Mouse (Mus musculus) hindbrain, embryonic 14.5 days (tissue): ENCODE measurements at regions not wholly inside any gene's neighbourhood (a gene's known extent, or its start where the extent isn't known, plus 50 kb on each side); places are given as distances from the start of the nearest gene placed in this dataset.

Source experiments
- ATAC-seq: fragments of 200-750 bp; cut with Nextera tagmentation; 2 replicates; pipeline ENCODE4 v1.8.0; 2017; ENCODE audit warnings: moderate number of reproducible peaks, mild to moderate bottlenecking, moderate TSS enrichment, moderate library complexity; ENCODE audit not compliant: low FRiP score
- DNase-seq: peaks from one replicate; pipeline ENCODE4 v3.0.0-alpha.2; 2015; ENCODE audit warnings: low spot score
- H3K27ac ChIP-seq: fragments of 300-500 bp; sonication (generic); 2 replicates; pipeline ENCODE4 v1.5.1; 2014; ENCODE audit warnings: mild to moderate bottlenecking, moderate library complexity
- H3K27me3 ChIP-seq: fragments of 300-500 bp; sonication (generic); 2 replicates; pipeline ENCODE4 v1.6.1; 2014; ENCODE audit warnings: mild to moderate bottlenecking, low read length, mixed read lengths; ENCODE audit not compliant: control insufficient read depth, insufficient read depth
- H3K36me3 ChIP-seq: fragments of 300-500 bp; sonication (generic); replicated peaks from 2 replicates; pipeline ENCODE4 v1.6.1; 2014; ENCODE audit not compliant: control insufficient read depth, insufficient read depth
- H3K4me1 ChIP-seq: fragments of 300-500 bp; sonication (generic); replicated peaks from 2 replicates; pipeline ENCODE4 v1.6.1; 2014; ENCODE audit warnings: antibody characterized with exemption, low read length, mixed read lengths; ENCODE audit not compliant: control insufficient read depth, insufficient read depth
- H3K4me2 ChIP-seq: fragments of 300-500 bp; sonication (generic); replicated peaks from 2 replicates; pipeline ENCODE4 v1.6.1; 2014; ENCODE audit warnings: mild to moderate bottlenecking, moderate library complexity
- H3K4me3 ChIP-seq: fragments of 300-500 bp; sonication (generic); replicated peaks from 2 replicates; pipeline ENCODE4 v1.5.1; 2014; ENCODE audit warnings: mild to moderate bottlenecking, low read length
- H3K9ac ChIP-seq: fragments of 300-500 bp; sonication (generic); 2 replicates; pipeline ENCODE4 v1.6.1; 2014
- H3K9me3 ChIP-seq: fragments of 300-500 bp; sonication (generic); 2 replicates; pipeline ENCODE4 v1.6.1; 2016; ENCODE audit warnings: low read length; ENCODE audit not compliant: control insufficient read depth
- WGBS: fragments of 180-500 bp; shearing (Covaris S2); extraction: QIAGEN DNeasy Blood & Tissue Kit; methylation state at CpG from one replicate; pipeline ENCODE4 v1.1.7; 2014; 5-methylcytosine and 5-hydroxymethylcytosine counted together

DNA sequence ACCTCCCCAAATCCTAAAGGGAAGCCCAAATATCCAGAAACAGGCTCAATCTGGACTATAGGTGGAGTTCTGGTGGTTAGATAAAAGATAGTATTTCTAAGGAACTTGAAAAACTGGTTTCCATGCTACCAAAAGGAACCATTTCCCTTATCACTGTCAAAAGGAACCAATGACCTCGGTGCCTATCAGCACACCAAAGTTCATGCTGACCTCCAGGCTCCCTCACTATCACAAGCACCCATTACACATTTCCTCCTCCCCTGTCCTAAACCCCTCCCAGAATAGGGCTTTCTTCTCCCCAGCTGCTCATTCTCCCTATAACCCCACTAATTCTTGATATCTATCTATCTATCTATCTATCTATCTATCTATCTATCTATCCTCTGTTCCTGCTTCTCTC lies 144.2 kb downstream of the Nuf2 start:
- H3K4me2 ChIP-seq, result no peak overlapping the region
- DNase-seq (no peak), ATAC-seq (no peak)
- no peaks in the 10 kb centered on the region for H3K27me3 ChIP-seq
- no peaks in the 10 kb centered on the region for H3K9me3 ChIP-seq
- no peak overlapping the region for H3K9ac ChIP-seq
- 84% methylated on average over 1 of the region's 1 CpGs for WGBS
- no peak overlapping the region for H3K27ac ChIP-seq
- no peak overlapping the region for H3K4me3 ChIP-seq
- peaks cover 6% of the 10 kb centered on the region; the same call in 1 of the 2 replicates for H3K4me1 ChIP-seq
- no peaks in the 10 kb centered on the region for H3K36me3 ChIP-seq

DNA sequence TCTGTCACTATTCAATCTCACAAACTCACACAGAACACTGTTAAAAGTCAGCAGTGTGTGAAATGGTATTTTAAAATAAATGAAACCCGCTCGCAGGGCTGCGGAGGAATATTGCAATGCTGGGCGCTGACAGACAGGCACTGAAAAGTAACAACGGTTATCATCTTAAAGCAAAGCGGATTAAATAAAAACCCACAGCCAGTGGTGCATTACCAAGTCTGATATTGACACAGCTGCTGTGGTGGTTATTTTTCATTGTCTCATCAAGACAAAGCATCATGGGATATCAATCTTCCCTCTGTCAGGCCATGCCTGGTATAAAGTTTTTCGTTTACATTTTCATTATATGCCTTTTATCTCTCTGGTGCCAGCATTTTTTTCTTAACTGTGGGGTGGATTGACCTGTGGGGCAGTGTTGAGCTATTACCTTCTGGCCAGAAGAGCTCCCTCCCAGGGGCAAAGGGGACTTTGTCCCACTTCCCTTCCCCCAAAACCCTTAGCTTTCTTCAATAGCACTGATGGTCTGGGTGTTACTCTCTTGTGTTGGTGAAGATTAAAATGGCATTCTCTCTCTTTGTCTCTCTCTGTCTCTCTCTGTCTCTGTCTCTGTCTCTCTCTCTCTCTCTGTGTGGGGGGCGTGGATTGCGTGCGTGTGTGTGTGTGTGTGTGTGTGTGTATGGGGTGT lies 145.4 kb downstream of the Nuf2 start:
- ATAC-seq (no peak), DNase-seq (peak; percentile 37)
- H3K9ac ChIP-seq, result no peak overlapping the region
- 0 out of 2 replicates have a peak overlapping the region, but pooled peaks have one; percentile 4 for H3K4me2 ChIP-seq
- H3K9me3 ChIP-seq, result no peaks in the 10 kb centered on the region
- no peaks in the 10 kb centered on the region for H3K27me3 ChIP-seq
- peaks cover 6% of the 10 kb centered on the region; the same call in 1 of the 2 replicates for H3K4me1 ChIP-seq
- H3K36me3 ChIP-seq, result no peaks in the 10 kb centered on the region
- 43% methylated on average over 10 of the region's 10 CpGs for WGBS
- no peak overlapping the region for H3K27ac ChIP-seq
- no peak overlapping the region for H3K4me3 ChIP-seq

DNA sequence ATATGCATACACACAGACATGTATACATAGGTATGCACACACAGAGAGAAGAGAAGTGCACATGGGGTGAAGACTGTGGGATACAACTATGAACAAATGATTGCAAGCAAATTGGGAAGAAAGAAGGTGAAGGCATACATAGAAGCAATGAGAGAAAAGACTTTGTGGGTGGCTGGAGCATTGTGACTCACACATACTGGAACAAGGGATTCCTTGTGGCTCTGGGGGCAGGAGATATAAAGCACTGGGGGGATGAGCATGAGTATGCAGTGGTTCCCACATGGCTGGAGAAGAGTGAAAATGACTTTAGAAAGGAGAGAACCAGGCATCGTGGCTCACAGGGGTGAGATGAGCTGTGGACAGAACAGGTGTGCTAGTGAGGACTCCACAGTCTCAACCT lies 156.6 kb downstream of the Nuf2 start:
- no peak for ATAC-seq
- Histone ChIP-seq H3K9ac (no peak overlapping the region), H3K4me1 (no peaks in the 10 kb centered on the region), H3K36me3 (no peaks in the 10 kb centered on the region), H3K27me3 (no peaks in the 10 kb centered on the region), H3K9me3 (no peaks in the 10 kb centered on the region), H3K4me3 (no peak overlapping the region), H3K27ac (no peak overlapping the region), H3K4me2 (no peak overlapping the region)
- WGBS, result 95% methylated on average over 1 of the region's 1 CpGs
- no peak for DNase-seq

DNA sequence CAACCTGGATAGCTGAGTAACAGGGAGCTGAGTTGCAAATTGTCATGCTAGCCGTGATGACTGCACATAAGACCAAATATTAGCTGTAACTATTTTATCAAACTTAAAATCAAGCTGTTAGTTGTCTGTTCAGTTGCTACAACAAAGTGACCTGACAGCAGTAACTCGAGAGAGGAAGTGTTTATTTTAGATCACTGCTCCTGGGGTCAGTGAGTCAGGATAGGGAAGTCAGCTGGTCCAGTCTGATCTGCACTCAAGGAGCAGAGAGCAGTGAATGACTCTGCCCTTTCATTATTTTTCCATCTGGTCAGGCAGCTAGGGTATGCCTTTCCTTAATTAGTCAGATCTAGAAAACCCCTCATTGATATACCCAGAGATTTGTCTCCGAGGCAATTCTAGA lies 162.5 kb downstream of the Nuf2 start:
- Histone ChIP-seq H3K27me3 (no peaks in the 10 kb centered on the region), H3K4me2 (no peak overlapping the region), H3K4me1 (0 out of 2 replicates have a peak, but pooled peaks cover 5% of the 10 kb centered on the region), H3K27ac (no peak overlapping the region), H3K36me3 (no peaks in the 10 kb centered on the region), H3K9ac (no peak overlapping the region), H3K9me3 (no peaks in the 10 kb centered on the region), H3K4me3 (no peak overlapping the region)
- ATAC-seq (no peak), DNase-seq (no peak)
- WGBS, result 56% methylated on average over 3 of the region's 3 CpGs

DNA sequence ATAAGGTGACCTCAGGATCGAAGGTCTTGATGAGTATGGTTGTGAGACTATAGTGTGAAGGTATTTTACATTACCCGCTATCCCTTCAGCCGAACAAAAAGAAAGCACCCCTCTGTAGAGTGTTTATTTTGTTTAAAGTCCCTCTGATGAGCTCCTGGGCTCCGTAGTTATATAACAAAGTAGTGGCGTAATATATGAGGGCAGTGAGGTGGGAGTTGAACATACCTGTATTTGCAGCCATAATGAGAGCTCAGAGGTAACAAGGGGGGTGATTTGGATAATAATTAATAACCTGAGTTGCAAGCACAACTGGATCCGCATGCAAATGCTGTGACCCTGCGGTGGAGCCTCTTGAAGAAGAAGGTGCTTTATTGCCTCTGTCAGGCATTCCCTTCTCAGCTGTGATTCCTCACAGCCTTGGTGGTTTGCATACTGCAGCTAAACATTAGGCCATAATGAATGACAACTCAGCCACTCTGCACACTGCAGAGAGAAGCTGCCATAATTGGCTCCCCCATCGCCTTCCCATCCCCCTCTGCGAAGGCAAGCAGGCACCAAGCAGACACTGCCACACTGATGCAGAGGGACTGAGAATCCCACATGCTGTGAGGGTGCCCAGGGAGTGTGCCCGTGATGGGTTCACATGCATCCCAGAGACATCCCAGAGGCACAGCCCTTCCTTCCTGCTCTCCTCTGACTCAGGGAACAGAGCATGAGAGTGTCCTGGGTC lies 163.3 kb downstream of the Nuf2 start:
- Histone ChIP-seq H3K36me3 (no peaks in the 10 kb centered on the region), H3K9ac (no peak overlapping the region), H3K4me3 (no peak overlapping the region), H3K27ac (0 out of 2 replicates have a peak overlapping the region, but pooled peaks have one; percentile 9), H3K9me3 (no peaks in the 10 kb centered on the region), H3K27me3 (no peaks in the 10 kb centered on the region), H3K4me1 (0 out of 2 replicates have a peak, but pooled peaks cover 5% of the 10 kb centered on the region), H3K4me2 (no peak overlapping the region)
- WGBS, result 64% methylated on average over 10 of the region's 10 CpGs
- ATAC-seq (peak; percentile 71; the same call in 1 of the 2 replicates), DNase-seq (no peak)

DNA sequence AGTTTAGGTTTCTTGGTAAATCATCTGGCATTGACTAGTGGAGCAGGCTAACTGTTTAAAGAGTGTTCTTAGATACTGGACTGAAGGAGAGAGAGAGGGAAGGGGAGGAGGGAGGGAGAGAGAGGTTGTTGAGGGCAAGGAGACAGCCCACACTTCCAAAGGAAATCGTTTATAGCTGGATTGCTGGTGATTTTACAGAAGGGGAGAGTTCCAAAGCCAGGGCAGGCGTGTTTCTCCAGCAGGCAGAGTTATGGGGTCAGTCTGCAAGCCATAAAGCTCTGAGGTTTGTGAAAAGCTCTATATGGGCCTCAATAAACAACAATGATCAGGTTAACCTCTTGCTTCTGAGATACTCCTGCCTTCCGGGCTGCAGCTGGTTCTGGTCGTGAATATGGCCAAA lies 163.9 kb downstream of the Nuf2 start:
- H3K9ac ChIP-seq, result no peak overlapping the region
- 0 out of 2 replicates have a peak overlapping the region, but pooled peaks have one; percentile 9 for H3K27ac ChIP-seq
- H3K27me3 ChIP-seq, result no peaks in the 10 kb centered on the region
- ATAC-seq, result no peak
- H3K36me3 ChIP-seq, result no peaks in the 10 kb centered on the region
- H3K4me3 ChIP-seq, result no peak overlapping the region
- no peak overlapping the region for H3K4me2 ChIP-seq
- WGBS, result 57% methylated on average over 4 of the region's 4 CpGs
- DNase-seq, result no peak
- no peaks in the 10 kb centered on the region for H3K9me3 ChIP-seq
- 0 out of 2 replicates have a peak, but pooled peaks cover 5% of the 10 kb centered on the region for H3K4me1 ChIP-seq

DNA sequence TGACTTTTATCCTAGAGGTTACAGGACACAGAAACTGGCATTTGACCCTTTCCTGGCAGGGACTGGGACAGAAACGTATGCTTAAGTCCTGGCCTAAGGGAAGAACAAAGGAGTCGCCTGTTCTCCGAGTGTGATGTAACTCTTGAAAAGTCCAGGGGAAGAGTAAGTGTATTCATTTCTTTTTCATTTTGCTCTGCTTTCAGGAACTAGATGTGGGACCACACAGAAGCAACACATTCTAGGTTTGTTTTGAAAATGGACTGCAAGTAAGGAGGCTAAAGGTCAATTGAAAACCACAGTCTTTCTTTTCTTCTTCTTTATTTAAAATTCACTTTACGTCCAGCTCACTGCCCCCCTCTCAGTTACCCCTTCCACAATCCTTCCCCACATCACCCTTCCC lies 168.7 kb downstream of the Nuf2 start:
- no peak for ATAC-seq
- no peak overlapping the region for H3K4me2 ChIP-seq
- no peaks in the 10 kb centered on the region for H3K27me3 ChIP-seq
- H3K9me3 ChIP-seq, result no peaks in the 10 kb centered on the region
- WGBS, result 39% methylated on average over 4 of the region's 4 CpGs
- no peaks in the 10 kb centered on the region for H3K36me3 ChIP-seq
- no peak overlapping the region for H3K9ac ChIP-seq
- H3K4me3 ChIP-seq, result no peak overlapping the region
- no peaks in the 10 kb centered on the region for H3K4me1 ChIP-seq
- no peak for DNase-seq
- H3K27ac ChIP-seq, result no peak overlapping the region

DNA sequence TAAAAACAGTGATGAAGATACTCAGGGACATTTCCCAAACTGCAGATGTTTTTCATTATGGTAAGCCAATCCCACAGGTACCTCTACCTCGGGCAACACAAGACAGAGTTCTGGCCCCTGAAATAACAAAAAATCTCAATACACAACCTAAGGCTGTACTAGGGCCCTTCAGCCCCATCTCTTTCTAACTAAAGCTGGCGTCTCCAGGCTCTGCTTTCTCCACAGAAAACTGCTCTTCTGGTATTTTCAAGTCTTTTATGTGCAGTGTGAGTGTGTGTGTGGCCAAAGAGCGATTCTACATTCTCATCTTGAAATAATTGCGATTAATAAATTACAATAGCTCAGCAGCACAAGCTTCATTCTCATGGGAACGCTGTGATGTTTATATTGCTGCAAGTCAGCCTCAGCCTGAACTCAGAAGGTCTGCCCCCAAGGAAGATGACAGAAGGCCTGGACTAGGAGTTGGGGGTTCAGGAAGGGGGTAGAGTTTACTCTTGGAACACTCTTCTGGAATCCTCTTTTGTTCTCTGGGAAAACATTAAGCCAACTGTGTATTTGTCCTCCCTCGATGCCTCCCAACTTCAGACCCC lies 173.5 kb downstream of the Nuf2 start:
- H3K4me3 ChIP-seq, result no peak overlapping the region
- ATAC-seq (no peak), DNase-seq (no peak)
- no peak overlapping the region for H3K4me2 ChIP-seq
- no peaks in the 10 kb centered on the region for H3K27me3 ChIP-seq
- H3K9ac ChIP-seq, result no peak overlapping the region
- WGBS, result 76% methylated on average over 6 of the region's 6 CpGs
- no peaks in the 10 kb centered on the region for H3K4me1 ChIP-seq
- no peaks in the 10 kb centered on the region for H3K36me3 ChIP-seq
- H3K27ac ChIP-seq, result no peak overlapping the region
- H3K9me3 ChIP-seq, result no peaks in the 10 kb centered on the region

DNA sequence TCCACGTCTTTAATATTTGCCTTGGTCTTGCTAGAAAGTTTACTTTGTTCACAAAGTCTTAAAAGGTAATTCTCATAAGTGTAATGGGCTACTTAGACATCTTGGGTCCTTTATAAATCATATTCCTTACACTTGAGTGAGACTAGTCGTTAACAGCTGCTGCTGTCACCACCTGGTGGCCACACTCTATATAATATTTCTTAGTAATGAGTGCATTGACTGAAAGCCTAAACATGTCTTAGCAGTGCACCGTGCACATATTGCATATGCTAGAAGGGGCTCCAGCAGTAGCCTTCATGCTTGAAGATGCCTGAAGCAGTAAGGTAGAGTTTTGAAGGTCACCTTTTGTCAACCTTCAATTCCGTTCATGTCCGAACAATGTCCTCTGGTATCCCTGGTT lies 177.2 kb downstream of the Nuf2 start:
- peak; percentile 58 for DNase-seq
- Histone ChIP-seq H3K9ac (no peak overlapping the region), H3K4me2 (no peak overlapping the region), H3K36me3 (no peaks in the 10 kb centered on the region), H3K27me3 (no peaks in the 10 kb centered on the region), H3K9me3 (no peaks in the 10 kb centered on the region), H3K4me3 (no peak overlapping the region), H3K4me1 (no peaks in the 10 kb centered on the region), H3K27ac (no peak overlapping the region)
- 72% methylated on average over 5 of the region's 5 CpGs for WGBS
- ATAC-seq, result no peak
